In genomic region chr17:32702826-32703225, GRCm38 (mm10) we compare ENCODE assay signal across 7 mouse cellular contexts. TPM values are rescaled to one million over a fixed set of nuclear protein-coding genes. Genes with fewer than 3 reads are reported as not detected.
DNase-seq lines count a peak whose midpoint lies in the region; ATAC-seq and TF ChIP-seq lines count a peak whose summit lies in the region.

No protein-coding gene starts in this region.

- 52% methylated on average over 22 of the region's 22 CpGs for WGBS in kidney, embryonic 14.5 days
- 44% methylated on average over 22 of the region's 22 CpGs for WGBS in heart, embryonic 16.5 days
- WGBS in liver, embryonic 14.5 days (ENCODE audit: insufficient replicate concordance) = 27% methylated on average over 22 of the region's 22 CpGs
- WGBS in stomach, embryonic 14.5 days = 39% methylated on average over 22 of the region's 22 CpGs
- 52% methylated on average over 22 of the region's 22 CpGs for WGBS in hindbrain, embryonic 11.5 days

- no peak overlapping the region for H3K4me2 ChIP-seq in kidney, embryonic 14.5 days (replicated peaks; ENCODE audit: low read depth, low read length)
- H3K4me2 ChIP-seq in heart, embryonic 16.5 days (ENCODE audit: low read depth, low read length) = 0 out of 2 replicates have a peak overlapping the region, but pooled peaks have one; percentile 2
- no peak overlapping the region for H3K4me2 ChIP-seq in liver, embryonic 14.5 days (ENCODE audit: low read depth)
- 0 out of 2 replicates have a peak overlapping the region, but pooled peaks have one; percentile 15 for H3K4me2 ChIP-seq in stomach, embryonic 14.5 days (replicated peaks; ENCODE audit: low read depth, low read length)
- H3K4me2 ChIP-seq in hindbrain, embryonic 11.5 days (replicated peaks; ENCODE audit: low read depth, low read length) = no peak overlapping the region

- H3K9me3 ChIP-seq in kidney, embryonic 14.5 days (ENCODE audit: control insufficient read depth, low read length) = peaks cover 9% of the 10 kb centered on the region
- peaks cover 13% of the 10 kb centered on the region for H3K9me3 ChIP-seq in heart, embryonic 16.5 days (replicated peaks; ENCODE audit: control insufficient read depth, low read length)
- H3K9me3 ChIP-seq in liver, embryonic 14.5 days (ENCODE audit: control insufficient read depth, low read length) = no peaks in the 10 kb centered on the region; the same call in 1 of the 2 replicates
- H3K9me3 ChIP-seq in stomach, embryonic 14.5 days (ENCODE audit: control insufficient read depth, low read depth, low read length) = peaks cover 5% of the 10 kb centered on the region
- H3K9me3 ChIP-seq in hindbrain, embryonic 11.5 days (ENCODE audit: control insufficient read depth, low read length) = peaks cover 3% of the 10 kb centered on the region; the same call in 1 of the 2 replicates

- H3K4me1 ChIP-seq in kidney, embryonic 14.5 days (ENCODE audit: control insufficient read depth, insufficient read depth, low read length) = no peaks in the 10 kb centered on the region
- H3K4me1 ChIP-seq in heart, embryonic 16.5 days (ENCODE audit: control insufficient read depth, insufficient read depth, low read length) = no peaks in the 10 kb centered on the region
- no peaks in the 10 kb centered on the region for H3K4me1 ChIP-seq in liver, embryonic 14.5 days (replicated peaks; ENCODE audit: control insufficient read depth in 2 of 2, insufficient read depth in 2 of 2, low read length in 1 of 2)
- H3K4me1 ChIP-seq in stomach, embryonic 14.5 days (ENCODE audit: control insufficient read depth, insufficient read depth, low read length) = no peaks in the 10 kb centered on the region
- no peaks in the 10 kb centered on the region for H3K4me1 ChIP-seq in hindbrain, embryonic 11.5 days (replicated peaks; ENCODE audit: control insufficient read depth, insufficient read depth, low read length)

- no peak overlapping the region for H3K27ac ChIP-seq in kidney, embryonic 14.5 days (ENCODE audit: low read depth, low read length)
- no peak overlapping the region for H3K27ac ChIP-seq in heart, embryonic 16.5 days (ENCODE audit: low read length)
- H3K27ac ChIP-seq in liver, embryonic 14.5 days = no peak overlapping the region
- no peak overlapping the region for H3K27ac ChIP-seq in stomach, embryonic 14.5 days (ENCODE audit: low read length)
- no peak overlapping the region for H3K27ac ChIP-seq in hindbrain, embryonic 11.5 days (ENCODE audit: low read depth, low read length)

- no peak for ATAC-seq in kidney, embryonic 14.5 days (ENCODE audit: low FRiP score, low TSS enrichment)
- no peak for ATAC-seq in heart, embryonic 16.5 days (replicated peaks; ENCODE audit: extremely low read depth, insufficient read depth, low FRiP score)
- no peak for ATAC-seq in liver, embryonic 14.5 days (ENCODE audit: insufficient read depth)
- ATAC-seq in stomach, embryonic 14.5 days (ENCODE audit: insufficient number of reproducible peaks, insufficient read depth, low FRiP score, low read depth) = no peak
- no peak for ATAC-seq in hindbrain, embryonic 11.5 days (ENCODE audit: low FRiP score)

- TF ChIP-seq EP300 in liver, embryonic 14.5 days (IDR thresholded peaks at IDR 0.05; ENCODE audit: low read depth) = no peak

- no peaks in the 10 kb centered on the region for H3K27me3 ChIP-seq in kidney, embryonic 14.5 days (ENCODE audit: control insufficient read depth, insufficient read depth, low read length)
- H3K27me3 ChIP-seq in heart, embryonic 16.5 days (ENCODE audit: control insufficient read depth, insufficient read depth, low read length) = no peaks in the 10 kb centered on the region
- H3K27me3 ChIP-seq in liver, embryonic 14.5 days (ENCODE audit: control insufficient read depth, insufficient read depth, low read length) = no peaks in the 10 kb centered on the region
- no peaks in the 10 kb centered on the region for H3K27me3 ChIP-seq in stomach, embryonic 14.5 days (ENCODE audit: control insufficient read depth, insufficient read depth, low read length)
- no peaks in the 10 kb centered on the region for H3K27me3 ChIP-seq in hindbrain, embryonic 11.5 days (ENCODE audit: control insufficient read depth, insufficient read depth, low read length)

- TF ChIP-seq CTCF in liver, embryonic 14.5 days (IDR thresholded peaks at IDR 0.05; ENCODE audit: low read depth) = peak; percentile 55

- no peak overlapping the region for H3K9ac ChIP-seq in kidney, embryonic 14.5 days (ENCODE audit: low read depth, low read length)
- H3K9ac ChIP-seq in heart, embryonic 16.5 days (ENCODE audit: low read length) = no peak overlapping the region
- no peak overlapping the region for H3K9ac ChIP-seq in liver, embryonic 14.5 days (replicated peaks)
- no peak overlapping the region for H3K9ac ChIP-seq in stomach, embryonic 14.5 days (replicated peaks; ENCODE audit: low read depth, low read length)
- no peak overlapping the region for H3K9ac ChIP-seq in hindbrain, embryonic 11.5 days (ENCODE audit: low read depth, low read length)

- peak; percentile 39 for DNase-seq in kidney, adult 11 months
- peak; percentile 88 for DNase-seq in ZHBTc4 (ENCODE audit: low read depth, low spot score)
- no peak for DNase-seq in liver, embryonic 14.5 days (ENCODE audit: low read depth in 3 of 3, low spot score in 3 of 3)
- DNase-seq in hindbrain, embryonic 11.5 days (ENCODE audit: low spot score) = no peak

- H3K36me3 ChIP-seq in kidney, embryonic 14.5 days (ENCODE audit: control insufficient read depth, insufficient read depth, low read length) = no peaks in the 10 kb centered on the region
- no peaks in the 10 kb centered on the region for H3K36me3 ChIP-seq in heart, embryonic 16.5 days (ENCODE audit: control insufficient read depth, insufficient read depth)
- no peaks in the 10 kb centered on the region for H3K36me3 ChIP-seq in liver, embryonic 14.5 days (replicated peaks; ENCODE audit: control insufficient read depth, insufficient read depth, low read depth)
- H3K36me3 ChIP-seq in stomach, embryonic 14.5 days (ENCODE audit: control insufficient read depth, insufficient read depth, low read length) = no peaks in the 10 kb centered on the region
- no peaks in the 10 kb centered on the region for H3K36me3 ChIP-seq in hindbrain, embryonic 11.5 days (ENCODE audit: control insufficient read depth, insufficient read depth, low read length)

- no peak overlapping the region for H3K4me3 ChIP-seq in kidney, embryonic 14.5 days (ENCODE audit: low read length)
- no peak overlapping the region for H3K4me3 ChIP-seq in heart, embryonic 16.5 days (ENCODE audit: low read length)
- no peak overlapping the region for H3K4me3 ChIP-seq in liver, embryonic 14.5 days (ENCODE audit: insufficient read depth in 1 of 2, low read depth in 2 of 2, low read length in 2 of 2)
- no peak overlapping the region for H3K4me3 ChIP-seq in stomach, embryonic 14.5 days (ENCODE audit: low read depth, low read length)
- no peak overlapping the region for H3K4me3 ChIP-seq in hindbrain, embryonic 11.5 days (ENCODE audit: low read depth, low read length)

RNA-seq across cellular contexts. Expression of gene Cyp4f15, which starts 17.4 kb away (rescaled TPM):
- polyA plus RNA-seq in kidney, embryonic 14.5 days (2014; fragmentation: Nextera tagmentation; extraction: Ambion mirVana) = not detected in 2 replicates
- not detected in 2 replicates for polyA plus RNA-seq in heart, embryonic 16.5 days (2015; fragmentation: Nextera tagmentation; extraction: Ambion mirVana)
- 3.9 and 4.4 TPM in 2 replicates for polyA plus RNA-seq in liver, embryonic 14.5 days (2012; rRNA removed)
- polyA plus RNA-seq in liver, embryonic 14.5 days (2014; fragmentation: Nextera tagmentation; extraction: Ambion mirVana) = 2.3 and 3.0 TPM in 2 replicates
- 0.11 TPM in 1 of 2 replicates, not detected in the other for polyA plus RNA-seq in stomach, embryonic 14.5 days (2014; fragmentation: Nextera tagmentation; extraction: Ambion mirVana)
- 0.43 and 0.66 TPM in 2 replicates for polyA plus RNA-seq in hindbrain, embryonic 11.5 days (2014; fragmentation: Nextera tagmentation; extraction: Ambion mirVana)

RNA-seq across cellular contexts. Expression of gene Cyp4f40, which starts 44.1 kb away (rescaled TPM):
- not detected in 2 replicates for polyA plus RNA-seq in kidney, embryonic 14.5 days (2014; fragmentation: Nextera tagmentation; extraction: Ambion mirVana)
- polyA plus RNA-seq in heart, embryonic 16.5 days (2015; fragmentation: Nextera tagmentation; extraction: Ambion mirVana) = not detected in 2 replicates
- polyA plus RNA-seq in liver, embryonic 14.5 days (2012; rRNA removed) = not detected in 2 replicates
- polyA plus RNA-seq in liver, embryonic 14.5 days (2014; fragmentation: Nextera tagmentation; extraction: Ambion mirVana) = not detected in 2 replicates
- 0.13 and 0.23 TPM in 2 replicates for polyA plus RNA-seq in stomach, embryonic 14.5 days (2014; fragmentation: Nextera tagmentation; extraction: Ambion mirVana)
- polyA plus RNA-seq in hindbrain, embryonic 11.5 days (2014; fragmentation: Nextera tagmentation; extraction: Ambion mirVana) = not detected in 2 replicates

Comparison
In these comparisons a context has a peak if more than half of its experiments do, and no peak if none do; other contexts are left out.
1. DNase-seq: peak in kidney, adult 11 months (single experiment) and ZHBTc4 (single experiment); none in liver, embryonic 14.5 days (0 of 3) and hindbrain, embryonic 11.5 days (single experiment).
2. H3K4me2 ChIP-seq: peak in heart, embryonic 16.5 days (single experiment) and stomach, embryonic 14.5 days (single experiment); none in kidney, embryonic 14.5 days (single experiment), liver, embryonic 14.5 days (single experiment) and hindbrain, embryonic 11.5 days (single experiment).